Mouse (Mus musculus) stomach, embryonic 16.5 days (tissue): ENCODE data around the gene 3110040N11Rik. TPM values are rescaled to one million over a fixed set of nuclear protein-coding genes. Genes with fewer than 3 reads are reported as not detected.
A peak's percentile ranks its signal among the peaks of the same experiment; 100 is the strongest.

Experiments
- ATAC-seq: fragments of 200-750 bp; cut with Nextera tagmentation; 2 replicates; pipeline ENCODE4 v1.8.0; 2017; ENCODE audit warnings: moderate number of reproducible peaks, moderate TSS enrichment; ENCODE audit not compliant: insufficient read depth, low FRiP score
- H3K27ac ChIP-seq: fragments of 300-500 bp; sonication (generic); 2 replicates; pipeline ENCODE4 v1.5.1; 2014; ENCODE audit warnings: low read length
- H3K27me3 ChIP-seq: fragments of 300-500 bp; sonication (generic); 2 replicates; pipeline ENCODE4 v1.6.1; 2014; ENCODE audit warnings: low read length, control low read depth, mixed read lengths; ENCODE audit not compliant: control insufficient read depth, insufficient read depth
- H3K36me3 ChIP-seq: fragments of 300-500 bp; sonication (generic); 2 replicates; pipeline ENCODE4 v1.6.1; 2014; ENCODE audit warnings: low read length; ENCODE audit not compliant: control insufficient read depth, insufficient read depth
- H3K4me1 ChIP-seq: fragments of 300-500 bp; sonication (generic); 2 replicates; pipeline ENCODE4 v1.6.1; 2014; ENCODE audit warnings: low read length, control low read depth, mixed read lengths; ENCODE audit not compliant: control insufficient read depth, insufficient read depth
- H3K4me2 ChIP-seq: fragments of 300-500 bp; sonication (generic); 2 replicates; pipeline ENCODE4 v1.6.1; 2014; ENCODE audit warnings: low read depth, low read length, mixed read lengths
- H3K4me3 ChIP-seq: fragments of 300-500 bp; sonication (generic); replicated peaks from 2 replicates; pipeline ENCODE4 v1.5.1; 2014; ENCODE audit warnings: mild to moderate bottlenecking, low read length
- H3K9ac ChIP-seq: fragments of 300-500 bp; sonication (generic); 2 replicates; pipeline ENCODE4 v1.6.1; 2014; ENCODE audit warnings: low read length
- H3K9me3 ChIP-seq: fragments of 300-500 bp; sonication (generic); replicated peaks from 2 replicates; pipeline ENCODE4 v1.6.1; 2016; ENCODE audit warnings: low read length, control low read depth; ENCODE audit not compliant: control insufficient read depth
- WGBS: fragments of 180-500 bp; shearing (Covaris S2); extraction: QIAGEN DNeasy Blood & Tissue Kit; methylation state at CpG from one replicate; pipeline ENCODE4 v1.1.7; 2014; 5-methylcytosine and 5-hydroxymethylcytosine counted together
- polyA plus RNA-seq: library from polyadenylated mRNA; unstranded; fragments of >200 nt; fragmentation: Nextera tagmentation; extraction: Ambion mirVana; gene quantifications from 2 replicates; pipeline ENCODE4 v1.2.1, GENCODE M21; 2015

3110040N11Rik gene
- polyA plus RNA-seq, 1 experiment from 2014 or later, result 50.9 TPM

DNA sequence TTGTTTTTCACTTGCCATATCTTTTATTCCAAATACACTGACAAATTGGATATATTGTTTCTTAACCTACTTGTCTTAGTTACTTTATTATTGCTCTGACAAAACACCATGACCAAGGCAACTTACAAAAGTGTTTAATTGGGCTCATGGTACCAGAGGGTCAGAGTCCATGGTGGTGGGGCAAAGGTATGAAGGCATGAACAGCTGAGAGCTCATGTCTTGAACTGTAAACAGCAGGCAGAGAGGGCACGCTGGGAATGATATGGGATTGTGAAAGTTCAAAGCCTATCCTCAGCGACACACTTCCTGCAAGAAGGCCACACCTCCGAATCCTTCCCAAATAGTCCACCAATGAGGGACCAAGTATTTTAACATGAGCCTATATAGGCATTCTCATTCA is 41.3 kb downstream of the 3110040N11Rik start:
- Histone ChIP-seq H3K4me2 (no peak overlapping the region), H3K9me3 (no peaks in the 10 kb centered on the region), H3K4me3 (no peak overlapping the region), H3K9ac (no peak overlapping the region), H3K27me3 (no peaks in the 10 kb centered on the region), H3K36me3 (no peaks in the 10 kb centered on the region), H3K27ac (no peak overlapping the region), H3K4me1 (no peaks in the 10 kb centered on the region)
- ATAC-seq, result no peak
- WGBS, result 77% methylated on average over 3 of the region's 3 CpGs

GRCm38 (mm10) chr7:81744145-81744544 is 45.1 kb downstream of the 3110040N11Rik start:
- H3K27ac ChIP-seq, result no peak overlapping the region
- H3K27me3 ChIP-seq, result no peaks in the 10 kb centered on the region
- H3K9me3 ChIP-seq, result no peaks in the 10 kb centered on the region
- ATAC-seq, result no peak; the same call in 1 of the 2 replicates
- WGBS, result 58% methylated on average over 4 of the region's 4 CpGs
- no peak overlapping the region for H3K4me3 ChIP-seq
- no peak overlapping the region for H3K4me2 ChIP-seq
- no peaks in the 10 kb centered on the region for H3K36me3 ChIP-seq
- H3K4me1 ChIP-seq, result no peaks in the 10 kb centered on the region
- H3K9ac ChIP-seq, result no peak overlapping the region

DNA sequence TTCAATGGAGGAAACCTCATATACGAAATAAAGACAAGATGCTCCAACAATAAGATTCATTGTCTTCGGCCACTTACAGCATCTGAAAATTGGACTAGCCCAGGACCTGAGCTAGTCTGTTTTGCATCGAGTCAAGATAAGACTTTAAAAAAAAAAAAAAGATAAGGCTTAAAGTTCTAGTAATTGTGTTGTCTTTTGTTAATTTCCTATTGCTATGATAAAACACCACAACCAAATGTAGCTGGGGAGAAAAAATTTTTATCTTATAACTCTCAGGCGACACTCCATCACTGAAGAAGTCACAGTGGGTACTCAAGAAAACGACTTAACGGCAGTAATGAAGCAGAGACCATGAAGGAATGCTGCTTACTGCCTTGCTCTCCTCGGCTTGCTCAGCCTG is 49.3 kb downstream of the 3110040N11Rik start:
- no peaks in the 10 kb centered on the region for H3K9me3 ChIP-seq
- H3K36me3 ChIP-seq, result no peaks in the 10 kb centered on the region
- no peaks in the 10 kb centered on the region for H3K27me3 ChIP-seq
- H3K4me3 ChIP-seq, result no peak overlapping the region
- ATAC-seq, result no peak
- no peak overlapping the region for H3K9ac ChIP-seq
- no peak overlapping the region for H3K27ac ChIP-seq
- H3K4me1 ChIP-seq, result no peaks in the 10 kb centered on the region
- WGBS, result 88% methylated on average over 7 of the region's 7 CpGs
- H3K4me2 ChIP-seq, result no peak overlapping the region

GRCm38 (mm10) chr7:81738720-81739385 is 50.4 kb downstream of the 3110040N11Rik start:
- Histone ChIP-seq H3K4me2 (no peak overlapping the region), H3K27me3 (no peaks in the 10 kb centered on the region), H3K4me3 (no peak overlapping the region), H3K9me3 (no peaks in the 10 kb centered on the region), H3K27ac (no peak overlapping the region), H3K9ac (no peak overlapping the region), H3K4me1 (no peaks in the 10 kb centered on the region), H3K36me3 (no peaks in the 10 kb centered on the region)
- WGBS, result 55% methylated on average over 8 of the region's 8 CpGs
- ATAC-seq, result peak; percentile 47; the same call in 1 of the 2 replicates

- 53% methylated on average over 9 of the region's 9 CpGs for WGBS
- no peaks in the 10 kb centered on the region for H3K9me3 ChIP-seq
- peak; percentile 56; the same call in 1 of the 2 replicates for ATAC-seq
- H3K27me3 ChIP-seq, result no peaks in the 10 kb centered on the region
- H3K4me1 ChIP-seq, result no peaks in the 10 kb centered on the region
- no peak overlapping the region for H3K9ac ChIP-seq
- no peaks in the 10 kb centered on the region for H3K36me3 ChIP-seq
- no peak overlapping the region for H3K27ac ChIP-seq
- H3K4me2 ChIP-seq, result no peak overlapping the region
- H3K4me3 ChIP-seq, result no peak overlapping the region
Measured at GRCm38 (mm10) chr7:81735300-81736048, 53.8 kb downstream of the 3110040N11Rik start.

DNA sequence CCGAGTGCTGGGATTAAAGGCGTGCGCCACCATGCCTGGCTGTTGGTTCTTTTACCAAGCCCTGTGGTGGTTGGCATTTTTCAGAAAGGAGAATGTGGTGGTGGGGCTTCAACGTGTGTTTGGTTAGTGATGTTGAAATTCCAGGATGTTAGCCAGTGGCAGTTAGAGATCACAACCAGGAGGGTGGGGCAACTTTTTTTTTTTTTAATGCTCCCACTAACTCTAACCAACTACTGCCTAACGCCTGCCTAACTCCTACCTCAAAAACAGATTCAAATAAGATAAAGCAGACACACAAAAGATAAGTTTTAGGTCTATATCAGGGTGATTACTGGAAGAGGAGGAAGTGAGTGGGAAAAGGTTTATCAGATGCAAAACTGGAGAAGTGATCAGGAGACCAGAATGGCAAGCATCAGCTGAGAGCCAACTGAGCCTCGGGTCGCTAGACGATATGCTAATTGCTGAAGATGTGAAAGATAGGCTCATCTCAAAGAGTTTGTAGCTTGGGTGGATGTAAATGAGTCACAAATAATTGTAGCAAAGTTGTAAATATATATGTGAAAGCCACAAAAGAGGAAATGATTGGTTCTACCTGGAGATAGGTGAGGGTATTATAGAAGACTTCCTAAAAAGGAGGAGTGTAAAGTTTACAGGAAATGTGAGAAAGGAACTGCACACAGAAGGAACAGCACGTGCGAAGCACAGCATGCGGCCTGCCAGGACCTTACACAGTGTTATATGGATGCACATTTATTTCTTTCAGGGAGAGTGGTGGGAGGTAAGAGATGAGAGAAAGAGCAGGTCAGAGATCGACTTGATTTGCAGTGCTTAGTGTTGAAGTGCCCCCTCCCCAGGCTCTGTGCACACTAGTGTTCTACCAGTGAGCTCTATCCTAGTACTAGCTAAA is 56.8 kb downstream of the 3110040N11Rik start:
- no peaks in the 10 kb centered on the region for H3K9me3 ChIP-seq
- no peaks in the 10 kb centered on the region for H3K4me1 ChIP-seq
- no peak overlapping the region for H3K4me3 ChIP-seq
- ATAC-seq, result no peak
- H3K36me3 ChIP-seq, result no peaks in the 10 kb centered on the region
- H3K9ac ChIP-seq, result no peak overlapping the region
- no peaks in the 10 kb centered on the region for H3K27me3 ChIP-seq
- no peak overlapping the region for H3K4me2 ChIP-seq
- no peak overlapping the region for H3K27ac ChIP-seq
- WGBS, result 79% methylated on average over 12 of the region's 12 CpGs

Other genes with a start within 250 kb of the 3110040N11Rik start
- 0.09 and 2.4 TPM in 2 replicates for gene Fsd2, start 222.5 kb downstream of the 3110040N11Rik start, polyA plus RNA-seq
- 1.1 and 1.4 TPM in 2 replicates for gene Whamm, start 218.2 kb downstream of the 3110040N11Rik start, polyA plus RNA-seq
- gene Homer2, start 82.0 kb downstream of the 3110040N11Rik start, polyA plus RNA-seq, result 33.3 and 35.9 TPM in 2 replicates
- 134 and 136 TPM in 2 replicates for gene Ramac, start 26.6 kb downstream of the 3110040N11Rik start, polyA plus RNA-seq
- 33.6 and 41.2 TPM in 2 replicates for gene Btbd1, start 40.0 kb upstream of the 3110040N11Rik start, polyA plus RNA-seq
- not detected in 2 replicates for gene Gm10160, start 66.3 kb upstream of the 3110040N11Rik start, polyA plus RNA-seq
- gene Tm6sf1, start 69.5 kb upstream of the 3110040N11Rik start, polyA plus RNA-seq, result 9.1 and 15.2 TPM in 2 replicates
- 6.9 and 8.9 TPM in 2 replicates for gene Hdgfl3, start 145.0 kb upstream of the 3110040N11Rik start, polyA plus RNA-seq
- 2.8 and 3.2 TPM in 2 replicates for gene Bnc1, start 202.8 kb upstream of the 3110040N11Rik start, polyA plus RNA-seq